Mouse (Mus musculus) adipocyte (in vitro differentiated cells): ENCODE measurements around the gene Sh3kbp1.

Experiments
- DNase-seq: peaks from one replicate; pipeline ENCODE4 v3.0.0-alpha.2; 2016; ENCODE audit warnings: low spot score

Sh3kbp1 gene

GRCm38 (mm10) chrX:159928165-159928564, 301.1 kb downstream of the Sh3kbp1 start:
- DNase-seq: no peak

- DNase-seq: no peak
Measured at GRCm38 (mm10) chrX:159928834-159929233, 301.8 kb downstream of the Sh3kbp1 start.

- DNase-seq: no peak
Measured at GRCm38 (mm10) chrX:159932027-159932426, 305.0 kb downstream of the Sh3kbp1 start.

- DNase-seq: no peak
Measured at GRCm38 (mm10) chrX:159942569-159942968, 315.5 kb downstream of the Sh3kbp1 start.

GRCm38 (mm10) chrX:159943586-159943985, 316.5 kb downstream of the Sh3kbp1 start:
- DNase-seq: no peak

- peak; percentile 69 for DNase-seq
Measured at GRCm38 (mm10) chrX:159953546-159954429, 326.7 kb downstream of the Sh3kbp1 start.

GRCm38 (mm10) chrX:159954430-159954779, 327.3 kb downstream of the Sh3kbp1 start:
- peak; percentile 39 for DNase-seq

GRCm38 (mm10) chrX:159955433-159955832, 328.4 kb downstream of the Sh3kbp1 start:
- DNase-seq: no peak

GRCm38 (mm10) chrX:159961385-159961784, 334.3 kb downstream of the Sh3kbp1 start:
- no peak for DNase-seq

- peak; percentile 77 for DNase-seq
Measured at GRCm38 (mm10) chrX:159963273-159963672, 336.2 kb downstream of the Sh3kbp1 start.

- DNase-seq: peak; percentile 3
Measured at GRCm38 (mm10) chrX:159963925-159964324, 336.9 kb downstream of the Sh3kbp1 start.

GRCm38 (mm10) chrX:159969025-159969424, 342.0 kb downstream of the Sh3kbp1 start:
- DNase-seq: no peak

GRCm38 (mm10) chrX:159971091-159971779, 344.2 kb downstream of the Sh3kbp1 start:
- DNase-seq: no peak

GRCm38 (mm10) chrX:159973730-159974129, 346.7 kb downstream of the Sh3kbp1 start:
- DNase-seq: peak; percentile 48

- DNase-seq: no peak
Measured at GRCm38 (mm10) chrX:159976243-159976642, 349.2 kb downstream of the Sh3kbp1 start.

- DNase-seq: no peak
Measured at GRCm38 (mm10) chrX:159988002-159988960, 361.2 kb downstream of the Sh3kbp1 start, which contains the start of gene Map3k15. TSS of gene Map3k15 (plus strand) at chrX:159988433.

GRCm38 (mm10) chrX:159995808-159996207, 368.7 kb downstream of the Sh3kbp1 start:
- no peak for DNase-seq
